Mouse (Mus musculus) forebrain, embryonic 13.5 days (tissue): ENCODE measurements around the gene Il17f. TPM values are rescaled to one million over a fixed set of nuclear protein-coding genes. Genes with fewer than 3 reads are reported as not detected.
A peak's percentile ranks its signal among the peaks of the same experiment; 100 is the strongest.
"Not testable (repeated sequence)": the region's sequence is repeated elsewhere in the genome, so short reads cannot be mapped to it uniquely, and the experiment has no call there.

ENCODE experiments used
- ATAC-seq: fragments of 200-750 bp; cut with Nextera tagmentation; 2 replicates; pipeline ENCODE4 v1.8.0; 2017
- H3K27ac ChIP-seq: fragments of 300-500 bp; sonication (generic); 2 replicates; pipeline ENCODE4 v1.5.1; 2015; ENCODE audit warnings: inconsistent platforms, mild to moderate bottlenecking, moderate library complexity
- H3K27me3 ChIP-seq: fragments of 300-500 bp; sonication (generic); 2 replicates; pipeline ENCODE4 v1.6.1; 2015; ENCODE audit warnings: mild to moderate bottlenecking, inconsistent platforms
- H3K36me3 ChIP-seq: fragments of 300-500 bp; sonication (generic); 2 replicates; pipeline ENCODE4 v1.6.1; 2015; ENCODE audit warnings: mild to moderate bottlenecking, inconsistent platforms; ENCODE audit not compliant: poor library complexity, severe bottlenecking
- H3K4me1 ChIP-seq: fragments of 300-500 bp; sonication (generic); 2 replicates; pipeline ENCODE4 v1.6.1; 2015; ENCODE audit warnings: inconsistent platforms
- H3K4me2 ChIP-seq: fragments of 300-500 bp; sonication (generic); 2 replicates; pipeline ENCODE4 v1.6.1; 2015; ENCODE audit warnings: inconsistent platforms, mild to moderate bottlenecking, moderate library complexity
- H3K4me3 ChIP-seq: fragments of 300-500 bp; sonication (generic); 2 replicates; pipeline ENCODE4 v1.5.1; 2015; ENCODE audit warnings: mild to moderate bottlenecking, inconsistent platforms
- H3K9ac ChIP-seq: fragments of 300-500 bp; sonication (generic); 2 replicates; pipeline ENCODE4 v1.6.1; 2015; ENCODE audit warnings: mild to moderate bottlenecking, inconsistent platforms
- H3K9me3 ChIP-seq: fragments of 300-500 bp; sonication (generic); replicated peaks from 2 replicates; pipeline ENCODE4 v1.6.1; 2016; ENCODE audit warnings: inconsistent platforms
- whole genome bisulfite sequencing: fragments of 180-500 bp; shearing (Covaris S2); methylation state at CpG from one replicate; pipeline ENCODE4 v1.1.7; 2015; 5-methylcytosine and 5-hydroxymethylcytosine counted together
- polyA plus RNA-seq: library from polyadenylated mRNA; unstranded; fragments of >200 nt; fragmentation: Nextera tagmentation; extraction: Ambion mirVana; gene quantifications from 2 replicates; pipeline ENCODE4 v1.2.1, GENCODE M21; 2015

The Il17f gene
- polyA plus RNA-seq, result 0.21 and 0.32 TPM in 2 replicates

GRCm38 (mm10) chr1:20790517-20790916 lies at the start of gene Il17f:
Gene Il17f, minus strand, starts transcription at chr1:20790617.
- not testable (repeated sequence) for H3K4me3 ChIP-seq, ATAC-seq, H3K4me1 ChIP-seq, H3K9me3 ChIP-seq, H3K27me3 ChIP-seq, H3K9ac ChIP-seq, H3K4me2 ChIP-seq, H3K36me3 ChIP-seq, H3K27ac ChIP-seq
- 75% methylated on average over 1 of the region's 1 CpGs for WGBS

GRCm38 (mm10) chr1:20839911-20840310 lies 49.5 kb upstream of the Il17f start:
- Histone ChIP-seq H3K9ac (no peak overlapping the region), H3K4me3 (no peak overlapping the region), H3K4me2 (no peak overlapping the region), H3K9me3 (no peaks in the 10 kb centered on the region), H3K27me3 (no peaks in the 10 kb centered on the region), H3K4me1 (no peaks in the 10 kb centered on the region), H3K27ac (no peak overlapping the region), H3K36me3 (no peaks in the 10 kb centered on the region)
- no peak for ATAC-seq
- WGBS, result 70% methylated on average over 3 of the region's 3 CpGs

- H3K4me2 ChIP-seq, result no peak overlapping the region
- 91% methylated on average over 3 of the region's 3 CpGs for WGBS
- H3K27me3 ChIP-seq, result no peaks in the 10 kb centered on the region
- H3K27ac ChIP-seq, result no peak overlapping the region
- no peak overlapping the region for H3K4me3 ChIP-seq
- no peaks in the 10 kb centered on the region for H3K9me3 ChIP-seq
- H3K4me1 ChIP-seq, result no peaks in the 10 kb centered on the region
- no peaks in the 10 kb centered on the region for H3K36me3 ChIP-seq
- no peak overlapping the region for H3K9ac ChIP-seq
- ATAC-seq, result no peak
These were observed 46.2 kb upstream of the Il17f start for GRCm38 (mm10) chr1:20836551-20837125.

- H3K36me3 ChIP-seq, result no peaks in the 10 kb centered on the region
- no peaks in the 10 kb centered on the region for H3K27me3 ChIP-seq
- 86% methylated on average over 3 of the region's 4 CpGs for WGBS
- no peak for ATAC-seq
- no peak overlapping the region for H3K9ac ChIP-seq
- no peak overlapping the region for H3K4me3 ChIP-seq
- no peaks in the 10 kb centered on the region for H3K4me1 ChIP-seq
- H3K27ac ChIP-seq, result no peak overlapping the region
- H3K9me3 ChIP-seq, result no peaks in the 10 kb centered on the region
- no peak overlapping the region for H3K4me2 ChIP-seq
These were observed 42.7 kb upstream of the Il17f start for GRCm38 (mm10) chr1:20833141-20833511.

GRCm38 (mm10) chr1:20832473-20833140 lies 42.2 kb upstream of the Il17f start:
- H3K4me2 ChIP-seq, result no peak overlapping the region
- H3K36me3 ChIP-seq, result no peaks in the 10 kb centered on the region
- no peaks in the 10 kb centered on the region for H3K9me3 ChIP-seq
- no peaks in the 10 kb centered on the region for H3K27me3 ChIP-seq
- H3K27ac ChIP-seq, result no peak overlapping the region
- H3K4me1 ChIP-seq, result no peaks in the 10 kb centered on the region
- 77% methylated on average over 5 of the region's 5 CpGs for WGBS
- ATAC-seq, result no peak
- no peak overlapping the region for H3K9ac ChIP-seq
- no peak overlapping the region for H3K4me3 ChIP-seq

- no peak for ATAC-seq
- no peak overlapping the region for H3K4me3 ChIP-seq
- H3K4me1 ChIP-seq, result no peaks in the 10 kb centered on the region
- WGBS, result 90% methylated on average over 1 of the region's 1 CpGs
- no peaks in the 10 kb centered on the region for H3K9me3 ChIP-seq
- no peaks in the 10 kb centered on the region for H3K27me3 ChIP-seq
- H3K27ac ChIP-seq, result no peak overlapping the region
- H3K36me3 ChIP-seq, result no peaks in the 10 kb centered on the region
- no peak overlapping the region for H3K9ac ChIP-seq
- H3K4me2 ChIP-seq, result no peak overlapping the region
These were observed 40.1 kb upstream of the Il17f start for GRCm38 (mm10) chr1:20830546-20830945.

GRCm38 (mm10) chr1:20828061-20828460 lies 37.6 kb upstream of the Il17f start:
- H3K9ac ChIP-seq, result no peak overlapping the region
- H3K4me2 ChIP-seq, result no peak overlapping the region
- no peaks in the 10 kb centered on the region for H3K9me3 ChIP-seq
- no peaks in the 10 kb centered on the region for H3K27me3 ChIP-seq
- peaks cover 17% of the 10 kb centered on the region for H3K4me1 ChIP-seq
- ATAC-seq, result no peak
- no peaks in the 10 kb centered on the region for H3K36me3 ChIP-seq
- WGBS, result 100% methylated on average over 2 of the region's 2 CpGs
- no peak overlapping the region for H3K27ac ChIP-seq
- no peak overlapping the region for H3K4me3 ChIP-seq

- peaks cover 17% of the 10 kb centered on the region for H3K4me1 ChIP-seq
- H3K4me3 ChIP-seq, result no peak overlapping the region
- ATAC-seq, result no peak
- H3K4me2 ChIP-seq, result no peak overlapping the region
- no peak overlapping the region for H3K9ac ChIP-seq
- no peak overlapping the region for H3K27ac ChIP-seq
- H3K27me3 ChIP-seq, result no peaks in the 10 kb centered on the region
- H3K9me3 ChIP-seq, result no peaks in the 10 kb centered on the region
- no peaks in the 10 kb centered on the region for H3K36me3 ChIP-seq
These were observed 34.6 kb upstream of the Il17f start for GRCm38 (mm10) chr1:20825036-20825435.

GRCm38 (mm10) chr1:20823906-20824305 lies 33.5 kb upstream of the Il17f start:
- no peaks in the 10 kb centered on the region for H3K27me3 ChIP-seq
- no peaks in the 10 kb centered on the region for H3K9me3 ChIP-seq
- 0 out of 2 replicates have a peak overlapping the region, but pooled peaks have one; percentile 8 for H3K4me2 ChIP-seq
- H3K4me1 ChIP-seq, result peaks cover 25% of the 10 kb centered on the region
- no peak overlapping the region for H3K4me3 ChIP-seq
- WGBS, result 2% methylated on average over 2 of the region's 2 CpGs
- peak overlapping the region; percentile 69; the same call in 1 of the 2 replicates for H3K27ac ChIP-seq
- no peaks in the 10 kb centered on the region for H3K36me3 ChIP-seq
- ATAC-seq, result peak; percentile 5; the same call in 1 of the 2 replicates
- H3K9ac ChIP-seq, result no peak overlapping the region

- Histone ChIP-seq H3K9ac (no peak overlapping the region), H3K4me2 (peak overlapping the region; percentile 8; the same call in 1 of the 2 replicates), H3K27ac (peak overlapping the region; percentile 69), H3K27me3 (no peaks in the 10 kb centered on the region), H3K4me3 (no peak overlapping the region), H3K36me3 (no peaks in the 10 kb centered on the region), H3K4me1 (peaks cover 28% of the 10 kb centered on the region), H3K9me3 (no peaks in the 10 kb centered on the region)
- ATAC-seq, result no peak
- 32% methylated on average over 4 of the region's 4 CpGs for WGBS
These were observed 33.1 kb upstream of the Il17f start for GRCm38 (mm10) chr1:20823471-20823870.

GRCm38 (mm10) chr1:20820959-20821358 lies 30.5 kb upstream of the Il17f start:
- peaks cover 18% of the 10 kb centered on the region for H3K36me3 ChIP-seq
- 86% methylated on average over 4 of the region's 4 CpGs for WGBS
- H3K9ac ChIP-seq, result no peak overlapping the region
- no peak overlapping the region for H3K4me2 ChIP-seq
- H3K27ac ChIP-seq, result no peak overlapping the region
- H3K4me3 ChIP-seq, result no peak overlapping the region
- H3K27me3 ChIP-seq, result no peaks in the 10 kb centered on the region
- no peaks in the 10 kb centered on the region for H3K9me3 ChIP-seq
- H3K4me1 ChIP-seq, result peaks cover 39% of the 10 kb centered on the region
- ATAC-seq, result no peak

- Histone ChIP-seq H3K36me3 (peaks cover 28% of the 10 kb centered on the region), H3K9ac (peak within 1 kb of the TSS; percentile 73)
These were observed 29.6 kb upstream of the Il17f start, which contains the start of gene Mcm3 for GRCm38 (mm10) chr1:20819771-20820605. Gene Mcm3, minus strand, starts transcription at chr1:20820312.

More at GRCm38 (mm10) chr1:20819771-20820605, 29.6 kb upstream of the Il17f start, which contains the start of gene Mcm3:
- ATAC-seq, result peak; percentile 100
- Histone ChIP-seq H3K4me3 (peak within 1 kb of the TSS; percentile 72), H3K4me2 (peak within 1 kb of the TSS; percentile 78), H3K27me3 (no peaks in the 10 kb centered on the region), H3K9me3 (no peaks in the 10 kb centered on the region), H3K27ac (no peak within 1 kb of the TSS), H3K4me1 (peaks cover 39% of the 10 kb centered on the region)
- under 1% methylated on average over 52 of the region's 52 CpGs for WGBS
